Comparison of ENCODE assay signal across 10 mouse cellular contexts in genomic region chr7:131411941-131412270, GRCm38 (mm10). TPM values are rescaled to one million over a fixed set of nuclear protein-coding genes. Genes with fewer than 3 reads are reported as not detected.
DNase-seq lines count a peak whose midpoint lies in the region; ATAC-seq lines count a peak whose summit lies in the region.
"Had no signal": no experiment of that assay in that cellular context is flagged by ENCODE, and none has a peak within 500 bp of the region (broad histone marks: within the 10 kb centered on the region; RNA-seq: fewer than 3 reads in every experiment).

No protein-coding gene starts in this region.

- no peak for DNase-seq in lung, adult 18-20 months
- no peak for DNase-seq in spleen, postnatal 10 days (ENCODE audit: low spot score in 2 of 2)
- DNase-seq: cerebellum, postnatal 25 days; thymus, adult 18-20 months had no signal

- H3K4me3 ChIP-seq in heart, embryonic 15.5 days = no peak overlapping the region
- no peak overlapping the region for H3K4me3 ChIP-seq in heart, embryonic 12.5 days
- peak overlapping the region; percentile 63 for H3K4me3 ChIP-seq in lung, embryonic 15.5 days
- no peak overlapping the region for H3K4me3 ChIP-seq in intestine, embryonic 16.5 days (ENCODE audit: low read length)
- no peak overlapping the region; the same call in 1 of the 2 replicates for H3K4me3 ChIP-seq in stomach, embryonic 15.5 days (replicated peaks)

- no peak overlapping the region for H3K9ac ChIP-seq in heart, embryonic 15.5 days
- H3K9ac ChIP-seq in heart, embryonic 12.5 days = no peak overlapping the region
- 0 out of 2 replicates have a peak overlapping the region, but pooled peaks have one; percentile 29 for H3K9ac ChIP-seq in lung, embryonic 15.5 days
- no peak overlapping the region for H3K9ac ChIP-seq in intestine, embryonic 16.5 days (ENCODE audit: low read depth, low read length)
- no peak overlapping the region for H3K9ac ChIP-seq in stomach, embryonic 15.5 days

- H3K27me3 ChIP-seq in heart, embryonic 15.5 days = no peaks in the 10 kb centered on the region
- no peaks in the 10 kb centered on the region for H3K27me3 ChIP-seq in heart, embryonic 12.5 days (replicated peaks)
- H3K27me3 ChIP-seq in lung, embryonic 15.5 days = no peaks in the 10 kb centered on the region
- no peaks in the 10 kb centered on the region for H3K27me3 ChIP-seq in intestine, embryonic 16.5 days (replicated peaks; ENCODE audit: control insufficient read depth, insufficient read depth, low read length)
- no peaks in the 10 kb centered on the region for H3K27me3 ChIP-seq in stomach, embryonic 15.5 days (replicated peaks)

- peaks cover 18% of the 10 kb centered on the region for H3K4me1 ChIP-seq in heart, embryonic 15.5 days (replicated peaks)
- peaks cover 12% of the 10 kb centered on the region for H3K4me1 ChIP-seq in heart, embryonic 12.5 days (replicated peaks)
- peaks cover 16% of the 10 kb centered on the region for H3K4me1 ChIP-seq in lung, embryonic 15.5 days
- peaks cover 13% of the 10 kb centered on the region for H3K4me1 ChIP-seq in intestine, embryonic 16.5 days (ENCODE audit: control insufficient read depth, insufficient read depth, low read length)
- H3K4me1 ChIP-seq in stomach, embryonic 15.5 days = 0 out of 2 replicates have a peak, but pooled peaks cover 10% of the 10 kb centered on the region

- WGBS in heart, embryonic 15.5 days = 49% methylated on average over 2 of the region's 2 CpGs
- WGBS in heart, embryonic 12.5 days = 63% methylated on average over 2 of the region's 2 CpGs
- WGBS in lung, embryonic 15.5 days = 38% methylated on average over 2 of the region's 2 CpGs
- WGBS in intestine, embryonic 16.5 days = 35% methylated on average over 2 of the region's 2 CpGs
- 44% methylated on average over 2 of the region's 2 CpGs for whole genome bisulfite sequencing in stomach, embryonic 15.5 days

- H3K9me3 ChIP-seq in heart, embryonic 15.5 days (replicated peaks) = no peaks in the 10 kb centered on the region
- no peaks in the 10 kb centered on the region for H3K9me3 ChIP-seq in heart, embryonic 12.5 days (replicated peaks)
- no peaks in the 10 kb centered on the region for H3K9me3 ChIP-seq in lung, embryonic 15.5 days
- H3K9me3 ChIP-seq in intestine, embryonic 16.5 days (ENCODE audit: control insufficient read depth, low read length) = no peaks in the 10 kb centered on the region
- H3K9me3 ChIP-seq in stomach, embryonic 15.5 days = no peaks in the 10 kb centered on the region

- no peak overlapping the region for H3K27ac ChIP-seq in heart, embryonic 15.5 days
- H3K27ac ChIP-seq in heart, embryonic 12.5 days (ENCODE audit: poor library complexity, severe bottlenecking) = no peak overlapping the region
- peak overlapping the region; percentile 94 for H3K27ac ChIP-seq in lung, embryonic 15.5 days
- H3K27ac ChIP-seq in intestine, embryonic 16.5 days (ENCODE audit: low read length) = no peak overlapping the region
- H3K27ac ChIP-seq in stomach, embryonic 15.5 days = no peak overlapping the region

- no peaks in the 10 kb centered on the region for H3K36me3 ChIP-seq in heart, embryonic 15.5 days
- no peaks in the 10 kb centered on the region for H3K36me3 ChIP-seq in heart, embryonic 12.5 days
- 0 out of 2 replicates have a peak, but pooled peaks cover 1% of the 10 kb centered on the region for H3K36me3 ChIP-seq in lung, embryonic 15.5 days
- H3K36me3 ChIP-seq in intestine, embryonic 16.5 days (ENCODE audit: control insufficient read depth, insufficient read depth, low read length) = no peaks in the 10 kb centered on the region
- no peaks in the 10 kb centered on the region for H3K36me3 ChIP-seq in stomach, embryonic 15.5 days

- ATAC-seq in heart, embryonic 15.5 days (replicated peaks; ENCODE audit: insufficient number of reproducible peaks, insufficient read depth, low FRiP score, low read depth) = no peak
- no peak for ATAC-seq in heart, embryonic 12.5 days (ENCODE audit: insufficient number of reproducible peaks, low FRiP score)
- no peak for ATAC-seq in lung, embryonic 15.5 days (ENCODE audit: borderline replicate concordance, extremely low read depth, low FRiP score, low TSS enrichment)
- ATAC-seq in intestine, embryonic 16.5 days = no peak
- ATAC-seq in stomach, embryonic 15.5 days (ENCODE audit: insufficient read depth, low FRiP score, low read depth) = no peak
- ATAC-seq in megakaryocyte, adult 5-6 weeks (ENCODE audit: poor library complexity, severe bottlenecking) = no peak

- H3K4me2 ChIP-seq in heart, embryonic 15.5 days = peak overlapping the region; percentile 21; the same call in 1 of the 2 replicates
- no peak overlapping the region for H3K4me2 ChIP-seq in heart, embryonic 12.5 days
- peak overlapping the region; percentile 79 for H3K4me2 ChIP-seq in lung, embryonic 15.5 days
- H3K4me2 ChIP-seq in intestine, embryonic 16.5 days (ENCODE audit: low read depth, low read length) = peak overlapping the region; percentile 1; the same call in 1 of the 2 replicates
- peak overlapping the region; percentile 66; the same call in 1 of the 2 replicates for H3K4me2 ChIP-seq in stomach, embryonic 15.5 days

RNA-seq across cellular contexts. Expression of gene Acadsb, which starts 1.5 kb away (rescaled TPM):
- 93.0 and 94.9 TPM in 2 replicates for polyA plus RNA-seq in heart, embryonic 15.5 days (2015; fragmentation: Nextera tagmentation; extraction: Ambion mirVana)
- 87.4 and 87.6 TPM in 2 replicates for polyA plus RNA-seq in heart, embryonic 12.5 days (2016; fragmentation: Nextera tagmentation; extraction: Ambion mirVana)
- 183 and 192 TPM in 2 replicates for polyA plus RNA-seq in lung, embryonic 15.5 days (2015; fragmentation: Nextera tagmentation; extraction: Ambion mirVana)
- polyA plus RNA-seq in intestine, embryonic 16.5 days (2015; fragmentation: Nextera tagmentation; extraction: Ambion mirVana) = 70.5 and 75.2 TPM in 2 replicates
- polyA plus RNA-seq in stomach, embryonic 15.5 days (2015; fragmentation: Nextera tagmentation; extraction: Ambion mirVana) = 92.4 and 103 TPM in 2 replicates
- 21.5 and 33.0 TPM in 2 replicates for total RNA-seq in megakaryocyte, adult 5-6 weeks (2015)
- total RNA-seq in megakaryocyte, adult 5-6 weeks (2017) = 43.1 and 56.8 TPM in 2 replicates

RNA-seq across cellular contexts. Expression of gene Ikzf5, which starts 1.6 kb away (rescaled TPM):
- 8.6 and 8.7 TPM in 2 replicates for polyA plus RNA-seq in heart, embryonic 15.5 days (2015; fragmentation: Nextera tagmentation; extraction: Ambion mirVana)
- polyA plus RNA-seq in heart, embryonic 12.5 days (2016; fragmentation: Nextera tagmentation; extraction: Ambion mirVana) = 12.0 and 14.3 TPM in 2 replicates
- 13.1 and 13.2 TPM in 2 replicates for polyA plus RNA-seq in lung, embryonic 15.5 days (2015; fragmentation: Nextera tagmentation; extraction: Ambion mirVana)
- polyA plus RNA-seq in intestine, embryonic 16.5 days (2015; fragmentation: Nextera tagmentation; extraction: Ambion mirVana) = 8.1 and 9.4 TPM in 2 replicates
- polyA plus RNA-seq in stomach, embryonic 15.5 days (2015; fragmentation: Nextera tagmentation; extraction: Ambion mirVana) = 11.4 and 13.2 TPM in 2 replicates
- total RNA-seq in megakaryocyte, adult 5-6 weeks (2015) = 26.8 and 29.6 TPM in 2 replicates
- 25.2 and 26.3 TPM in 2 replicates for total RNA-seq in megakaryocyte, adult 5-6 weeks (2017)

RNA-seq across cellular contexts. Expression of gene Pstk, which starts 41.0 kb away (rescaled TPM):
- polyA plus RNA-seq in heart, embryonic 15.5 days (2015; fragmentation: Nextera tagmentation; extraction: Ambion mirVana) = 79.6 and 84.9 TPM in 2 replicates
- polyA plus RNA-seq in heart, embryonic 12.5 days (2016; fragmentation: Nextera tagmentation; extraction: Ambion mirVana) = 86.6 and 96.7 TPM in 2 replicates
- 64.3 and 64.8 TPM in 2 replicates for polyA plus RNA-seq in lung, embryonic 15.5 days (2015; fragmentation: Nextera tagmentation; extraction: Ambion mirVana)
- polyA plus RNA-seq in intestine, embryonic 16.5 days (2015; fragmentation: Nextera tagmentation; extraction: Ambion mirVana) = 70.1 and 71.4 TPM in 2 replicates
- 69.8 and 75.2 TPM in 2 replicates for polyA plus RNA-seq in stomach, embryonic 15.5 days (2015; fragmentation: Nextera tagmentation; extraction: Ambion mirVana)
- total RNA-seq in megakaryocyte, adult 5-6 weeks (2015) = 16.1 and 17.4 TPM in 2 replicates
- total RNA-seq in megakaryocyte, adult 5-6 weeks (2017) = 7.2 and 13.3 TPM in 2 replicates

RNA-seq across cellular contexts. Expression of gene 2310057M21Rik, which starts 49.3 kb away (rescaled TPM):
- 15.4 and 16.1 TPM in 2 replicates for polyA plus RNA-seq in heart, embryonic 15.5 days (2015; fragmentation: Nextera tagmentation; extraction: Ambion mirVana)
- polyA plus RNA-seq in heart, embryonic 12.5 days (2016; fragmentation: Nextera tagmentation; extraction: Ambion mirVana) = 17.7 and 20.3 TPM in 2 replicates
- polyA plus RNA-seq in lung, embryonic 15.5 days (2015; fragmentation: Nextera tagmentation; extraction: Ambion mirVana) = 18.4 and 22.2 TPM in 2 replicates
- polyA plus RNA-seq in intestine, embryonic 16.5 days (2015; fragmentation: Nextera tagmentation; extraction: Ambion mirVana) = 20.0 TPM in 2 replicates
- polyA plus RNA-seq in stomach, embryonic 15.5 days (2015; fragmentation: Nextera tagmentation; extraction: Ambion mirVana) = 17.7 and 19.2 TPM in 2 replicates
- total RNA-seq in megakaryocyte, adult 5-6 weeks (2015) = 6.3 and 9.4 TPM in 2 replicates
- total RNA-seq in megakaryocyte, adult 5-6 weeks (2017) = 2.8 and 3.3 TPM in 2 replicates
